Mouse (Mus musculus) mouse trophoblast stem cell (cell line): ENCODE results near the gene Hs6st3.
"Not testable (repeated sequence)": the region's sequence is repeated elsewhere in the genome, so short reads cannot be mapped to it uniquely, and the experiment has no call there.

Experiments
- in situ Hi-C, 2 experiments: fragments of 300-500 bp; cut with MseI, MboI; formaldehyde crosslinking; loops; 2 replicates in 1 of 2; 3 replicates in 1 of 2; pipeline ENCODE4 v1.15.1; 2025

Gene Hs6st3

GRCm38 (mm10) chr14:119248001-119248607, 110.0 kb downstream of the Hs6st3 start:
- in situ Hi-C loops = no loop called here

GRCm38 (mm10) chr14:119250353-119250752, 112.2 kb downstream of the Hs6st3 start:
- in situ Hi-C loops = no loop called here

- in situ Hi-C loops = no loop called here
Measured at GRCm38 (mm10) chr14:119255396-119255795, 117.3 kb downstream of the Hs6st3 start.

- in situ Hi-C loops = no loop called here
Measured at GRCm38 (mm10) chr14:119257072-119257471, 118.9 kb downstream of the Hs6st3 start.

- in situ Hi-C loops = no loop called here
Measured at GRCm38 (mm10) chr14:119260176-119260962, 122.2 kb downstream of the Hs6st3 start.

GRCm38 (mm10) chr14:119266334-119266733, 128.2 kb downstream of the Hs6st3 start:
- in situ Hi-C loops = no loop called here

GRCm38 (mm10) chr14:119273088-119273487, 134.9 kb downstream of the Hs6st3 start:
- in situ Hi-C loops = no loop called here

GRCm38 (mm10) chr14:119278156-119278555, 140.0 kb downstream of the Hs6st3 start:
- in situ Hi-C loops = not testable (repeated sequence)

- in situ Hi-C loops = no loop called here
Measured at GRCm38 (mm10) chr14:119283951-119284350, 145.8 kb downstream of the Hs6st3 start.

GRCm38 (mm10) chr14:119289668-119290067, 151.5 kb downstream of the Hs6st3 start:
- in situ Hi-C loops = no loop called here

- in situ Hi-C loops = no loop called here
Measured at GRCm38 (mm10) chr14:119294071-119294470, 155.9 kb downstream of the Hs6st3 start.

- in situ Hi-C loops = no loop called here
Measured at GRCm38 (mm10) chr14:119306461-119306860, 168.3 kb downstream of the Hs6st3 start.

GRCm38 (mm10) chr14:119318379-119318778, 180.2 kb downstream of the Hs6st3 start:
- in situ Hi-C loops = no loop called here

- in situ Hi-C loops = no loop called here
Measured at GRCm38 (mm10) chr14:119347236-119347635, 209.1 kb downstream of the Hs6st3 start.

GRCm38 (mm10) chr14:119361414-119361813, 223.3 kb downstream of the Hs6st3 start:
- in situ Hi-C loops = no loop called here

GRCm38 (mm10) chr14:119367866-119368425, 229.8 kb downstream of the Hs6st3 start:
- in situ Hi-C loops = no loop called here

- in situ Hi-C loops = no loop called here
Measured at GRCm38 (mm10) chr14:119369274-119369673, 231.1 kb downstream of the Hs6st3 start.

- in situ Hi-C loops = no loop called here
Measured at GRCm38 (mm10) chr14:119370013-119370412, 231.9 kb downstream of the Hs6st3 start.

GRCm38 (mm10) chr14:119379303-119379702, 241.2 kb downstream of the Hs6st3 start:
- in situ Hi-C loops = no loop called here

- in situ Hi-C loops = no loop called here
Measured at GRCm38 (mm10) chr14:119401618-119402017, 263.5 kb downstream of the Hs6st3 start.

GRCm38 (mm10) chr14:119409334-119410050, 271.4 kb downstream of the Hs6st3 start:
- in situ Hi-C loops = no loop called here

- in situ Hi-C loops = no loop called here
Measured at GRCm38 (mm10) chr14:119422894-119423293, 284.8 kb downstream of the Hs6st3 start.
